Mouse (Mus musculus): Measurements from ENCODE around the gene Ets2.
"Not testable (repeated sequence)": the region's sequence is repeated elsewhere in the genome, so short reads cannot be mapped to it uniquely, and the experiment has no call there.

The Ets2 gene

DNA sequence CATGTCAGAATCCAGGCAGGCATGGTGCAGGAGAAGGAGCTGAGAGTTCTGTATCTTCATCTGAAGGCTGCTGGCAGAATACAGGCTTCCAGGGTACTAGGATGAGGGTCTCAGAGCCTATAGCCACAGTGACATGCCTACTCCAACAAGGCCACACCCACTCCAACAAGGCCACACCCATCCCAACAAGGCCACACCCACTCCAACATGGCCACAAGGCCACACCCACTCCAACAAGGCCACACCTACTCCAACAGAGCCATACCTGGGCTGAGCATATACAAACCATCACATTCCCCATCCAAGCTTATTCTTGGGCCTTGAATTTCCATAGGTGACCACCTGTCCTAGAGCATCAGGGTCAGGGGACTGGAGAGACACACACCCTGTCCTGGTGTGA lies 34.2 kb downstream of the Ets2 start:
- DNase-seq: no peak

DNA sequence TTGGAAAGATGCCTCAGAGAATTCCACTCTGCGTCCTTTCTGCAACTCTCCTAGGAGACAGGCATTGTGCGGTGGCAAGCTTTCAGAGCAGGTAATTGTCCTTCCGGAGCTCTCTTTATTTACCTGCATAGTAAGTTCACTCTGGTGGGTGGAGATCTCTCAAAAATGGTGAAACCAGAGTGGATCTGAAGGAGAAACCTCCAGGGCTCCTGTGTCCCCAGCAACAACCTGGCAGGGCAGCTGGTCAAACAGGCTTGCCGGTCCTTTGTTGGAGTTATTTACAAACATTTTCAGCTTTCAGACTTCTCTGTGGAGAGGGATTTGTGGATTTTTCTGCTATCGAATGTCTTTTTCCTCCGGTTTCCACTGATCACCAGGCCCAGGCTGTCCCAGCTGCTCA lies 34.6 kb downstream of the Ets2 start:
- DNase-seq: no peak

DNA sequence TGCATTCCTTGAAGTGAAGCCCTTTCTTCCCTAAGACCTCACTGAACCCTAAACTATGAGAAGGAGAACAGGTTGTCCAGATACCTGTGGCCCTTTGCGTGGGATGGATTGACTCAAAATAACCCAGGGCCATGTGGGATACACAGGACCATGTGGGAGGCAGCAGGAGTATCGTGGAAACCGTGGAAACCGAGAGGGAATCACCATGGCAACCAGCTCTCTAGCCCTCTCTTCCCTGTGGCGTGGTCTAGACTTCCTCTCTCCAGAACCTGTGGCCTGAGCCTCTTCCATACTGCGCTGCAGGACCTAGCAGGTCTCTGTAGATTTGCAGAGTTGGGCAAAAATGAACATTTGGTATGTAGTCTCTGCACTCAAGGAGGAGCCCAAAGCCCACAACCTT lies 37.6 kb downstream of the Ets2 start:
- no peak for DNase-seq

DNA sequence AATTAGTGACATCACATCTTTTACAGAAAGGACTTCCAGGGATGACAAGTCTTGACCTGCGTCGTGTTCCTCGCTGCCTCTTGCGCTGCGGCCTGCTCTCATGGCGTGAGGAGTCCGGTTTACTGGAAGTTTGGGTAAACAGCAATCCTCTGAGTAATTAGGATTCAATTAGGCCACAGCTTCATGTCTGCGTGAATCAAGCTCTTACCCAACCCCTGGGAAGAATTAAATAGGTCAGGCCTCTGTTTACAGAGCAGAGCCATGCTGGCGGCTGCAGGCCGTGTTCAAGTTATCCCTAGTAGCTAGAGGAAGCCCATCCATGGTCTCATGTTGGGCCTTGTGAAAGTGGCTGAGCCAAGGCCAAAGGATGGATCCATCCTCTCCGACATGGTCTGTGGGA lies 39.5 kb downstream of the Ets2 start:
- DNase-seq: no peak

DNA sequence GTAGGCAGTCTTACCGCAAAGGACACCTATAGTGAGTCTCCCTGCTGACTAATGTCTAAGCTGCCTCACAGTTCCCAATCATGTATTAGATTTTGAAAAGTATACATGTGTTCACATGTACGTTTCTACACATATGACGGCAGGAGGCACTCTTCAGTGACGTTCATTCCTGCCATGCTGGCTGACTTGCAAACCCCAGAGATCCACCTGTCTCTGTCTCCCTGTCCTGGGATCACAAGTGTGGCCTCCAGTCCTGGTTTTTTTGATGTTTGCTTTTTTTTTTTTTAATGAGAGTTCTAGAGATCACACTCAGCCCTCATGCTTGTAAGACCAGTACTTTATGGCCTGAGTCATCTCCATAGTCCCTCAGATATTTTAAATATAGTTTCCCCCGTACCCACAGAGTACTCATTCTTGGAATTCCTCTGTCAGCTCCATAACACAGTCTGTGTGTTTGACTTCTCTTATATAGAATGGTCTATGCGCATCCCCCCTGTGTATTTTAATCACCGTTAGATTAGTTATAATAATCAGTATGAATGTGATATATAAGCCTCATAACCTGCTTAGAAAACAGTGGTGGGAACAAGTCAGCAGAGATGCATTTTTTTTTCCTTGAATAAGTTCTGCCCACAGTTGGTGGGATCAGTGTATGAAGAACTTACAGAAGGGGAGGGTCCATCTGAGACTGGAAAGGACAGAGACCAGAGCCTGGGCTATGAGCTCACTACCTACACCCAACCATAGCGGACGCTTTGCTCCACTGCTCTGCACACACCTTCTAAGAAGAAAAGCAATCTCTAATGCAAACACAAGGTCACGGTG lies 40.3 kb downstream of the Ets2 start:
- DNase-seq: no peak

DNA sequence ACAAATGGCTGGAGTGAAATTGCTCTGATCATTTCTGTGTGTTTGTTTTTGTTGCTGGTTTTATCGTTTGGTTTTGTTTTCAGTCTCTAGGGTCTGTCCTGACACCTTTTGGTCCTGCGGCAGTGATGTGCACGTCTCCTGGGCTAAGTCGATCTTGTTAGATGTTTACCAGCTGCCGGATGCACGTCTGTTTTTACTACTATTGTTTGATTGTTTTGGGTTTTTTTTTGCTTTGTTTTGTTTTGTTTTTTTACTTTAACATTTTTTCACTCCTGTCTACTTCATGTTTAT lies 40.8 kb downstream of the Ets2 start:
- peak; percentile 21 to 32 for DNase-seq

DNA sequence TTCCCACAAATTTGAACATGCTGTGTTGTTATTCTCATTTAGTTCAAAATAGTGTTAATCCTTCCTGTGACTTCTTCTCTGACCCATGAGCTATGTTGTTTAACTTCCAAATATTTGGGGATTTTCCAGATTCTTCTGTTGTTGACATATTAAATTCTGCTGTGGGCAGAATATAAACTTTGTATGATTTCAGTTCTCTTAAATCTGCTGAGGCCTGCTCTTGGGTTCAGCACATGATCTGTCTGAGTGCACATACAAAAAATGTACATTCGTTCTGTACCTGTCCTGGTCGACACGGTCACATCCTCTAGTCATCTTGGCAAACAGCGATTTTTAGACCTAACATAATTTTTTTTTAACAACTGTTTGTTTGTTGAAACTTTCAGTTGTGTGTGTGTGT lies 41.2 kb downstream of the Ets2 start:
- DNase-seq: no peak

DNA sequence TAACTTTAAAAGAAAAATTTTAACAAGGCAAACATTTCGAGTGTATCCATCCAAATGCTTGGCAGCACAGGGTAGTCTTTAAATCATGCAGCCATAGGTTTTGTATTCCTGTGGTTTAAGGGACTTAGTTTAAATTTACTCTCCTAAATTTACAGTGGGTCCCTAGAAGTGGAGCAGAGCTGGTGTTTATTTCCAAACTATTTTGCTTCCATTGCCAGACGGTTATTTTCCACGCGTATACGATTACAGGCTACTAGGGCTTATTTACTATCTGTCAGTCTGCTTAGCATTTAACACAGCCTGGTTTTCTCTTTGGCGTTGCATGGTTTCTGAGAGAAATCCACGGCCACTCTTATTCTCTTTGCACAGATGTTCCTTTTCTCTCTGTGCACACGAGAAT lies 42.9 kb downstream of the Ets2 start:
- no peak for DNase-seq

DNA sequence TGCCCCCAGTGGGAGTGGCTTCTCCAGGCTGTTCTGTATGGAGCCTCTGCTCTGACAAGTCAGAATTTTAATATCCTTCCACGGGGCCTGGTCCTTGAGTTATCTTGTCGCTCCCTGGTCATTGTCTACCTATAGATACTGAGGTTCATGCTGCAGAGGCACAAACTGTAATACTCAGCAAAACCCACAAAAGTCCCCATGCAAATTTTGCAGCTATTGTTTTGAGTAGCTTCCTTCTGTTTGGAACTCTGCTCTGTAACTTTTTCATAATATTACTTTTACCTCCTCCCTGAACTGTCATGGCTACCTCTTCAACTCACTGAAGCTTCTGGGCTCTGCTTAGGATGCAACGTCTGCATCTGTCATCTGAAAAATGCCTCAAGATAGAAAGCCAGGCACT lies 43.8 kb downstream of the Ets2 start:
- no peak for DNase-seq

DNA sequence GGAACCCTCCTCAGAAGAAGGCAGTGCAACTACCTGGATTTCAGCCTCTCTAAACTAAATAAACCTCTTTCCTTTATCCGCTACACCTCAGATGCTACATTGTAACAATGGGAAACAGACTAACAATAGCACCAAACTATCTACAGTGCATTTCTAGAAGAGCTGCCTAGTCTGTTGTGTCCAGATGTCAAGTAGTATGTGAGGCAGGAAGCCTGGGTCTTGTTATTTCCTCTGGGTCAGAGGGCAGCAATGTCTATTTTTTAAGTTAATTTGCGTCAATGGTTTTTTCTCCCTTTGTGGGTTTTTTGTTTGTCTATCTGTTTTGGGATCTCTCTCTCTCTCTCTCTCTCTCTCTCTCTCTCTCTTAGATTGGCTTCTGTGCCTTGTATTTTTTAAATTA lies 44.7 kb downstream of the Ets2 start:
- DNase-seq: peak in 1 of 2 experiments; percentile 26

DNA sequence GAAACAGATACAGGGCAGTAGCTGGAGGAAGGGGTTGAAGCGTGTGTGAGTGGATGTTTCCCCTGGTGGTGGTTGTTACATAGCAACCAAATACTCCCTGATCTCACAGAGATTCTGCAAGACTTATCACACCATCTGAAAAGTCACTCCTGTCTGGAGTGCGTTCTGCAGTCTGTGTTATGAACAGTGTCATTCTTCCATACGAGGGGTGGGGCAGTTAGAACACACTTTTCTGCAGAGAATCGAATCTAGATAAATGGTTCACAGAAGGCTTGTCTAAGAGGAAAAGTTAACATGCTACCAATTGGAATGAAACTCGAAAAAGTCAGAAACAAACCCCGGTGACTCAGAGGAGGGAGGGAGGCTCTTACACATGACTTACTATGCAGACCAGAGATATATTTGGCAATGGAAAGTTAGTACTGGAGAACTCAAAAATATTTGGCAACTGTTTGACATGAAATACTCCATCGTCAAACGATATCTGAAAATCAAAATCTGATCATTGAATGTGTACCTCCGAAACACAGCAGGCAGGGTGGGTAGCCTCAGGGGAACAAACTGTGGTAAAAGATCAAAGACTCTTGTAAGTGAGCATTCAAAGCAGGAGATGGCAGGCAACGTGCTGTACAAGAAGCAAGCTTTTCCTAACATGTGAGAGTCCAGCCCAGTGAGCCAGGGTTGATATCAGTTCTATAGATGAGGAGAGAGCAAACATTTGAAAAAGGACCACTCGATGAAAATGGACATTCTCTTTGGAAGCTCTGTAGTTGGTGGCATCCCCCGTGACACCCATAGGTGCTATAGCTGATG lies 47.6 kb downstream of the Ets2 start:
- no peak for DNase-seq

DNA sequence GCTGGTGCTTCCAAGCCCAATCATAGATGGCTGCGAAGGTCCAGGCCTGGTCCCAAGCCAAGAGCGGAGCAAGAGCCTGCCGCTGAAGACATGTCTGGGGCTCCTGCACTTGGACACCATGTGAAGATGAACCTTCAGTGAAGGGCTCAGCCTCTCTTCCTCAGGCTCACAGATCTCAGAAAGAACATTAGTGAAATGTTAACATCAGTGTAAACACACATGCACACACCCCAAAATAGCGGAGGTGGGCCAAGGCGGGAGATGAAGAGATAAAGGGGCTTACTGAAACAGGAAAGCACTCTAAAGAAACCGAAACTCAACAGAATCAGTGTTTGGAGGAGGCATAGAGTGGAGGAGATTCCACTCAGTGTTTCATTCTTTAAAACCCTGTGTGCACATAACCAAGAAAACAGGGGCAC lies 48.3 kb downstream of the Ets2 start:
- DNase-seq: peak; percentile 49 to 58

DNA sequence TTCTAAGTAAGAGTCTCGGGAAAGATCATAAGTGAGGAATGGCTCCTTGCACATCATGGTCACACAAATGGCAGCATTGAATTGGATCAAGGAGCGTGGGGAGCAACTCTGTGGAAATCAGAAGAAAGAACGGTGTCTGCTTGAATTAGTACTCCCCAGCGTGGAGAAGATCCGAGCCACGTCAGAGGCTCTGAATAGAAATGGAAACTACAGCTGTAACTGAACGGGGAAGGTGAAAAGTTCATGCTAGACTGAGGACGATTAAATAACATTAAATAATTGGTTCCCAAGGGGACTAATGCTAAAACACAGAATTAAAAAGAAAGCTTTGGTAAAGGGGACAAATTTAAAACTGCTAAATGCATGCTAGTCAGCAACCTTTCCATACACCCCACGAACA lies 50.6 kb downstream of the Ets2 start:
- DNase-seq: peak in 1 of 2 experiments; percentile 22

DNA sequence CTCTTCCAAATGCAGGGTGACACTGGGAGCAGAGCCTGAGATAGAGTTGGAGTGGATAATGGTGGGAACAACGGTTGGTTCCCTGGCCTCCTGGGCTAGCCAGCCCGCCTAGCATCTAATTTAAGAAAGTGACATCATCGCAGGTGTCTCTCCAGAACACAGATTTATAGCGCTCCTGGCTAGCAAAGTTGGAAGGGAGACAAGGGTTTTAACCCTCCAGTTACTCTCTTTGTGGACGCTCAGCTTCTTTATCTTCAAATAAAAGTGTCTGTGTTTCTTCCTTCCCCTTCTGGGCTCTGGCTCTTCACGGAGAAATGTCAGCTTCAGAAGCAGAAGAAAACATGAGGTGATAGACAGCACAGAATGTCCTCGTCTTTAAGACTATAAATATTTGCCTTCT lies 51.4 kb downstream of the Ets2 start:
- DNase-seq: peak in 1 of 2 experiments; percentile 29

DNA sequence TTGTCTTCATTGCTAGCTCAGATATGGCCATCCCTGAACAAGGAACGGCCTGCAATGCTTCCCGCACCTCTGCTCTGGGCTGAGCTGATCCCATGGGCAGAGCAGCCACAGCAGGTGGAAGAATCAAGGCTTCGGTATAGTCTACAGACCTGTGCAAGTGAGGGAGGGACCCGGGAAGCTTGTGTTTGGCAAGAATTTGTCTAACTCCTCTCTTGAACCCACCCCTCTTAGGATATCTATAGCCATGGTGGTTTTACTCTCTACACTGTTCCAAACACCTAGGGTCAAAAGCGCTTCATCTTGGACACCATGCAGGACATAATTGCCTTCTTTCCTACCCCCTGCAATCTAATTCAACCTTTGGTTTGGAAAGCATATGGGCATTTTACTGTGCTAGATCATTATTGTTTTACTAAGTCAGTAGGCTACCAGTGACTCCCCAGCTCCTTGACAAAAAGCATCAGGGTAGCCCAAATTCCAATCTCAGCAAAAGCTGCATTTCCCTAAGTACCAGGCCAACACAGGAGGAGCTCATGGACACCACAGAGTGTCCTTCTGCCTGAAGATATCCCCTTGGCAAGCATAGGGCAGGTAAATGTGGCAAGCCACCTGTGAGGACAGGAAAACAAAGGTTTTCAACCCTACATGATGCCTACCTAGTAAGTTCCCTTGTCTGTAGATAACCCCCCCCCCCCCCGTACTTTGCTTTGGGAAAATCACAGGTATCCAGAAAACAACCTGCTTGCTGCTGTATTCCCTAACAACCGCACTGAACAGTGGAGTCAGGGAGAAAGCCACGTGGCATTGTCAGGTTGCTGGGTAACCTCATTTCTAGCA lies 57.5 kb downstream of the Ets2 start:
- DNase-seq: no peak

DNA sequence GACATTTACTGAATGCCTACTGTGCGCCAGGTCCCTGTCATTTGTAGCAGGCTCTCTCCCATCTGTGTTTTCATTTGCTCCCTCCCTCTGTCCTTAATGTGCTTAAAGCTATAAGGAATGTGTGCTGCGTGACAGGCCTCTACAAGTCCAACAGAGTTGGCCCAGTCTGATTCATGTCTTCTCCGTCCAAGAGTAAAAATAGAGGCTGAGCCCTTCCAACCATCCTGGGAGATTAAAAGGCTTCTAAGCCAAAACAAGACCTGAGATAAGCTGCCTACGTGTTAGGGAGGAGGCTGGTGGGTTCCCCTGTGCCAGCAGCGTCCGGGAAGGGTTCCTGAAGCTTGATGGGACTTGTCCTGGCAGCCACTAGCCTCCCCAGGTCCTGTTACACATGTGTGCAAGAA lies 58.1 kb downstream of the Ets2 start:
- DNase-seq: no peak

DNA sequence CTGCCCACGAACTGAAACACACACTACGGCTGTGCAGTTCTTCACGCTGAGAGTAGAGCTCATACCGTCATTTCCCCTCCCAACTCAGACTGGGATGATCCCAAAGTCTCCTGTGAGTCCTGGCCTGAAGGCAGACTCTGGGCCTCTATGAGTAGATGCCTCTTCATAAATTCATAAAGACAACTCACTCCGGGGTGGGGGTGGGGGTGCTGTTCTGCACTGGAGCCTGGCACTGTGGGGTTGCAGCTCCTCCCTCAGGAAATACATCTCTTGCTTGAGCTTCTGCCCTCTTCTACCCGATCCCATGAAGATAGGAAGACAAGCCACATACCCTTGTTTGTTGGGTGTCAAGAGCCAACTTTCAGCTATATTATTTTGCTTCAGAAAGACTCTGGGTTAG lies 59.9 kb downstream of the Ets2 start:
- no peak for DNase-seq

DNA sequence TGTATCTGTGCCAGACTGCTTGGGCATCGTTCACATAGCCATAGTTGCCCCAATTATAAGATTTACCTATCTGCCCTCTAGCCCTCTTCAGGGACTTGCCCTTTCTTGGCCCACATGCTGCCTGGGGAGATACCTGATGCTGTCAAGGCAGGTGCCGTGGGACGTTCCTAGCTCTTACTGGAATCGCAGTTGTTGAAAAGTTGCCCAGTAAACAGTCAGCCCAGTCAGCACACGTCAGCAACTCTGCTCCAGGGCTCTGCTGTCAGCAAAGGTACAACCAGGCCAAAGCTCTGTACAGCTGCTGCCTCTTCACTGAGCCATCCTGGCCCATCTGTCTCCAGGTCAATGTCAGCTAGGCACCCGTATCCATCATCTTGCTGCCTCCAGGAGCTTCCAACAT lies 61.3 kb downstream of the Ets2 start:
- no peak for DNase-seq

DNA sequence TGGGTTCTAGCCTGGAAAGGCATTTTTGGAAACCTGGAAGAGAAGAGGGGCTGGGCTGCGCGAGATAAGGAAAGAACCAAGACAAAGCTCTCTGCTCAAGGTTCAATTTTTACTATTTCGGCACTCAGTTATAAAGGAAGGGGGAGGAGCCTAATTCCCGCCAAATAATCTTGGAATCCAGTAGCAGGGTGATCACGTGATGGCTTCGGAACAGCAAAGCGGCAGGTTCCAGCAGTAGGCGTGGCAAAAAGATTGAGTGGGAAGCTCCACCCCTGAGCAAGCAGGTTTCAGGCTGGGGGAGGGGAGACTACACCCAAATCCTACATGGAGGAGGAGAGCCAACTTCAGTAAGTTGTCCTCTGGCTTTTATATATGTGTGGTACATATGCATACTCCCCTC lies 62.2 kb downstream of the Ets2 start:
- DNase-seq: not testable (repeated sequence)

DNA sequence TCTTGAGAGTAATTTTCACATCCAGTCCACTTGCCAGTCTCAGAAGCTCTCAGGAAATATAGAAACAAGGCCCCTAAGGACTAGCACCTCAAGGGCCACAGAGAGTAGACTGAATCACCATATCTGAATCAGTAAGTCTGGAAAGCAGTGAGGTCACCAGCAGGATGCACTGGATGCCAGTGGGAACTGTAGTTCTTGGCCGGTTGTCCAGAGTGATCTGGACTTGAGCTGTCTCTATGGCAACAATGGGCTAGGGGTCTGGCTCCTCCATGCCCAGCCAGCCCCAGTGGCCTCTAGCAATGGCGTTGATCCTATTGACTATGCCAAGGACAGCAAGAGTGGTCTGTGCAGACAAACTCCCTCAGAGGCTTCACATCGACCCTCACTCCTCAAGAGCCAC lies 64.3 kb downstream of the Ets2 start:
- DNase-seq: no peak

DNA sequence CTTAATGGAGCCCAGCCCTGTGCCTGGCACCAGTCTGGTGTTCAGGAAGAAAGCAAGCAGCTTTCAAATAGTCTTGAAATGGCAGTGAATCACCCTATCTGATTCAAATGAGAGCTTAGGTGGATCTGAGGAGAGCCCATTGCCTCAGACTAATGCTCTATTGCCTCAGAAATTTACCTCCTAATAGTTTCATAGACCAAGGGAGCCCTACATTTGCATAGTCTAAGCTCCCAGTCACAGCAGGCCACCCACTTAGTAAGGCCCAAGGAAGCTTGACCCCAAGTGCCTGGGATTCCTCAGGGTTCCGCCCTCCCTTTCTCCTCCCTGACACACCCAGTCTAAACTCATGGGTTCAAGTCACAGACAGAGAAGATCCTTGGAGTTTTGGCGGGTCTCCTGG lies 65.4 kb downstream of the Ets2 start:
- no peak for DNase-seq

DNA sequence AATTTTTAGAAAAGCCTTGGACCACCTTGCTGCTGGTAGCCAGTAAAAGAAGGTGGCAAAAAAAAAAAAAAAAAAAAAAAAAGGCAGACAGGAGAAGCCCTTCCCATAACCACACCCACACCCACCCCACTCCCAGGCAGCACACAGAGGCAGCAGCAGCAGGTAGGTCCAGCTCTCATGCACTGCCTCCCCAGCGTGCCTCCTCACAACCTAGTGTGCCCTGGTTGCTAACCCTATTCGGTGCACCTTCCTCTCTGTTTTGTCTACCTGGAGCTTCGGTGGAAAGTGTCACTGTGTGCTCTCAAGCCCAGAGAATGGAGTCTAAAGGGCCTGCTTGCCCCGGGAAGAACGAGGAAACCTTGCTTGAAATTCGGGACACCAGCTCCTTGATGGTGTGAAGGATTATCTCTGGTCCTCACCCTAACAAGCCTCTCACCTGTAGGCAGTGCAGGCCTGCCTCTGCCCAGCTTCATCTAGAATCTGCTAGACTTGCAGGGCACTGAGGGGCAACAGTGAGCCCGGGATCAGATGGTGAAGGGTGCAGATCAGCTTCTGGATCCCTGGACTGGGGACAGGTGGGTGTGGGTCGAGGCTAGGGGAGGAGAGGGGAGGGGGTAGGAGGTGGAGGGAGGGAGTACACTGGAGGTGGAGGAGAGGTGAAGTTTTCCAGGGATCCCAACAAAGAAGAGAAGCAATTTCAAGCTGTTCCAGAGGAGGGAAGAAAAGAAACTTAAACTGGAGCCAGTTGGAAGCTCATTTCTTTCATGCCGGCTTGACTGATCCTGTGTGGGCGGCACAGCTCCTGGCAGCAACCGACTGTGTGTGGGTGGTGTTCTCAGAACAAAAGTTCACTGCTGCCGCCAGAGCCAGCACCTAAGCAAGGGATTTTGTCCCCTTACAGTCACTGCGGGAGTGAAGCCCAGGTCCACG lies 67.5 kb downstream of the Ets2 start:
- peak; percentile 27 to 34 for DNase-seq

DNA sequence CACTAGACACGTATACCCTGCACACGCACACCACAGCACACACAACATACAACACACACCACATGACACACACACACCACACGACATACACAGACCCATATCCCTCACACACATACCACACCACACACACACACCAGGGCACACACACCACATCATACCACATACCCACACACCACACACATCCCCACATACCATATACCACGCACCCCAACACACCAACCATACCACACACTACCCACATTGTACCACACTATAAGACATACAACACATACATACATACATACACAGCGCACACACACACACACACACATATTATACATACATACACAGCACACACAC lies 68.1 kb downstream of the Ets2 start:
- no peak for DNase-seq
